Mouse (Mus musculus) liver, embryonic 14.5 days (tissue): Measurements from ENCODE around the gene Itpka.

Experiments used
- CTCF ChIP-seq: IDR thresholded peaks from 2 replicates; pipeline ENCODE4 v1.5.1; 2016; ENCODE audit warnings: antibody characterized with exemption, low read depth, control low read depth
- EP300 ChIP-seq: IDR thresholded peaks from 2 replicates; pipeline ENCODE4 v1.6.1; 2016; ENCODE audit warnings: antibody characterized with exemption, low read depth

- TF ChIP-seq CTCF (no peak), EP300 (no peak)
Observed at GRCm38 (mm10) chr2:119698472-119698871, 43.7 kb upstream of the Itpka start.
